Mouse (Mus musculus): ENCODE data around the gene Hand1.

GRCm38 (mm10) chr11:57853571-57853970 is 21.0 kb upstream of the Hand1 start:
- no peak for TF ChIP-seq CTCF (IDR thresholded peaks at IDR 0.05; ENCODE audit: control insufficient read depth, insufficient read depth, low read length)
- TF ChIP-seq POLR2A (IDR thresholded peaks at IDR 0.05; ENCODE audit: borderline replicate concordance, control insufficient read depth, low read depth, low read length): no peak

All from bone marrow, adult 2 months (tissue).